In genomic region chr2:74686988-74687697, GRCm38 (mm10) we compare ENCODE assay signal across 16 mouse cellular contexts. TPM values are rescaled to one million over a fixed set of nuclear protein-coding genes. Genes with fewer than 3 reads are reported as not detected.
DNase-seq lines count a peak whose midpoint lies in the region; ATAC-seq and TF ChIP-seq lines count a peak whose summit lies in the region.
"Had no signal": no experiment of that assay in that cellular context is flagged by ENCODE, and none has a peak within 500 bp of the region (broad histone marks: within the 10 kb centered on the region; RNA-seq: fewer than 3 reads in every experiment).

No protein-coding gene starts in this region.

- peak overlapping the region; percentile 3 for H3K9ac ChIP-seq in intestine, embryonic 14.5 days (ENCODE audit: low read length)
- H3K9ac ChIP-seq in limb, embryonic 14.5 days (ENCODE audit: low read depth, low read length, severe bottlenecking) = peak overlapping the region; percentile 91
- H3K9ac ChIP-seq: liver, embryonic 14.5 days had no signal

- no peak for TF ChIP-seq POLR2A in kidney, adult 2 months (IDR thresholded peaks at IDR 0.05; ENCODE audit: low read depth, low read length)
- no peak for TF ChIP-seq POLR2A in limb, embryonic 14.5 days (IDR thresholded peaks at IDR 0.05; ENCODE audit: borderline replicate concordance, extremely low read depth, insufficient read depth, insufficient read length)

- no peaks in the 10 kb centered on the region for H3K36me3 ChIP-seq in kidney, adult 2 months (ENCODE audit: control insufficient read depth, insufficient read depth, low read length)
- no peaks in the 10 kb centered on the region for H3K36me3 ChIP-seq in intestine, embryonic 14.5 days (ENCODE audit: control insufficient read depth, insufficient read depth, low read length)
- H3K36me3 ChIP-seq in limb, embryonic 14.5 days (ENCODE audit: control insufficient read depth, insufficient read depth, low read length) = peaks cover 27% of the 10 kb centered on the region

- peak overlapping the region; percentile 46 for H3K4me3 ChIP-seq in kidney, adult 2 months (ENCODE audit: insufficient read depth, low read depth, low read length)
- peak overlapping the region; percentile 17 for H3K4me3 ChIP-seq in intestine, embryonic 14.5 days (ENCODE audit: low read depth, low read length)
- peak overlapping the region; percentile 74 for H3K4me3 ChIP-seq in limb, embryonic 14.5 days (replicated peaks; ENCODE audit: low read length)

- no peak for ATAC-seq in intestine, embryonic 14.5 days (replicated peaks; ENCODE audit: low FRiP score, low TSS enrichment, low read depth)
- no peak for ATAC-seq in limb, embryonic 14.5 days (ENCODE audit: low FRiP score, low read depth)
- ATAC-seq: forebrain, embryonic 16.5 days had no signal

- H3K4me2 ChIP-seq in intestine, embryonic 14.5 days (ENCODE audit: low read length) = peak overlapping the region; percentile 24
- peak overlapping the region; percentile 96 for H3K4me2 ChIP-seq in limb, embryonic 14.5 days (replicated peaks; ENCODE audit: low read depth, low read length, severe bottlenecking)

- peak overlapping the region; percentile 84 for H3K27ac ChIP-seq in kidney, adult 2 months (ENCODE audit: insufficient read depth, low read depth, low read length)
- H3K27ac ChIP-seq in intestine, embryonic 14.5 days (ENCODE audit: low read depth) = 0 out of 2 replicates have a peak overlapping the region, but pooled peaks have one; percentile 18
- H3K27ac ChIP-seq in limb, embryonic 14.5 days (replicated peaks; ENCODE audit: low read depth, low read length) = peak overlapping the region; percentile 88
- H3K27ac ChIP-seq: liver, embryonic 14.5 days had no signal

- no peak for DNase-seq in kidney, adult 2 months
- no peak for DNase-seq in kidney, adult 11 months
- peak; percentile 39 for DNase-seq in R1 (ENCODE audit: low read depth, low spot score)
- DNase-seq in intestine, embryonic 14.5 days (ENCODE audit: low spot score) = peak; percentile 72
- no peak for DNase-seq in limb, embryonic 14.5 days (ENCODE audit: low spot score)
- no peak for DNase-seq in c-Kit-positive CD71-positive TER-119-positive erythroid progenitor cells, embryonic 14.5 days (ENCODE audit: low spot score)
- DNase-seq in layer of hippocampus, postnatal 10 days (ENCODE audit: low spot score in 2 of 2) = no peak
- DNase-seq: adrenal gland, adult 8-10 months had no signal

- TF ChIP-seq CTCF in kidney, adult 2 months (conservative IDR thresholded peaks at IDR 0.05; ENCODE audit: insufficient read depth, insufficient read length, low read depth, low read length) = no peak

- no peaks in the 10 kb centered on the region for H3K9me3 ChIP-seq in intestine, embryonic 14.5 days (ENCODE audit: control insufficient read depth, low read length)
- no peaks in the 10 kb centered on the region for H3K9me3 ChIP-seq in limb, embryonic 14.5 days (ENCODE audit: control insufficient read depth, low read length)

- WGBS in kidney, adult 2 months = 6% methylated on average over 27 of the region's 27 CpGs
- 2% methylated on average over 27 of the region's 27 CpGs for WGBS in intestine, embryonic 14.5 days
- under 1% methylated on average over 27 of the region's 27 CpGs for WGBS in limb, embryonic 14.5 days

- no peaks in the 10 kb centered on the region for H3K4me1 ChIP-seq in kidney, adult 2 months (ENCODE audit: control insufficient read depth, insufficient read depth, low read length)
- no peaks in the 10 kb centered on the region; the same call in 1 of the 2 replicates for H3K4me1 ChIP-seq in intestine, embryonic 14.5 days (replicated peaks; ENCODE audit: control insufficient read depth, insufficient read depth, low read length)
- peaks cover 9% of the 10 kb centered on the region; the same call in 1 of the 2 replicates for H3K4me1 ChIP-seq in limb, embryonic 14.5 days (ENCODE audit: control insufficient read depth, insufficient read depth, low read length)

- H3K27me3 ChIP-seq in kidney, adult 2 months (replicated peaks; ENCODE audit: control insufficient read depth, insufficient read depth, low read length) = peaks cover 8% of the 10 kb centered on the region
- H3K27me3 ChIP-seq in intestine, embryonic 14.5 days (replicated peaks; ENCODE audit: control insufficient read depth, insufficient read depth, low read length) = peaks cover 100% of the 10 kb centered on the region
- H3K27me3 ChIP-seq in limb, embryonic 14.5 days (ENCODE audit: control insufficient read depth, insufficient read depth, low read length) = peaks cover 26% of the 10 kb centered on the region

RNA-seq across cellular contexts. Expression of gene Hoxd10, which starts 4.6 kb away (rescaled TPM):
- polyA plus RNA-seq in kidney, adult 2 months (2012; rRNA removed) = 7.6 and 7.9 TPM in 2 replicates
- 7.8 and 13.7 TPM in 2 replicates for polyA plus RNA-seq in intestine, embryonic 14.5 days (2014; fragmentation: Nextera tagmentation; extraction: Ambion mirVana)
- 37.9 and 39.4 TPM in 2 replicates for polyA plus RNA-seq in limb, embryonic 14.5 days (2012; rRNA removed)
- polyA plus RNA-seq in limb, embryonic 14.5 days (2014; fragmentation: Nextera tagmentation; extraction: Ambion mirVana) = 18.3 and 26.1 TPM in 2 replicates
- total RNA-seq in layer of hippocampus, postnatal 10 days (2021) = not detected
- total RNA-seq: adrenal gland, adult 8-10 months; heart, postnatal 10 days; left cerebral cortex, adult 18-20 months had no signal
- polyA plus RNA-seq: forebrain, embryonic 16.5 days; midbrain, embryonic 14.5 days had no signal

RNA-seq across cellular contexts. Expression of gene Hoxd11, which starts 7.8 kb away (rescaled TPM):
- 2.1 and 2.8 TPM in 2 replicates for polyA plus RNA-seq in kidney, adult 2 months (2012; rRNA removed)
- 3.6 and 4.2 TPM in 2 replicates for polyA plus RNA-seq in intestine, embryonic 14.5 days (2014; fragmentation: Nextera tagmentation; extraction: Ambion mirVana)
- polyA plus RNA-seq in limb, embryonic 14.5 days (2012; rRNA removed) = 40.0 and 60.8 TPM in 2 replicates
- 21.4 and 30.0 TPM in 2 replicates for polyA plus RNA-seq in limb, embryonic 14.5 days (2014; fragmentation: Nextera tagmentation; extraction: Ambion mirVana)
- total RNA-seq in layer of hippocampus, postnatal 10 days (2021) = not detected
- total RNA-seq: adrenal gland, adult 8-10 months; heart, postnatal 10 days; left cerebral cortex, adult 18-20 months had no signal
- polyA plus RNA-seq: embryonic facial prominence, embryonic 14.5 days; forebrain, embryonic 16.5 days; midbrain, embryonic 14.5 days; Patski had no signal

RNA-seq across cellular contexts. Expression of gene Hoxd9, which starts 10.4 kb away (rescaled TPM):
- 23.9 and 26.0 TPM in 2 replicates for polyA plus RNA-seq in kidney, adult 2 months (2012; rRNA removed)
- 3.9 and 6.8 TPM in 2 replicates for polyA plus RNA-seq in intestine, embryonic 14.5 days (2014; fragmentation: Nextera tagmentation; extraction: Ambion mirVana)
- polyA plus RNA-seq in limb, embryonic 14.5 days (2012; rRNA removed) = 19.6 and 25.7 TPM in 2 replicates
- 7.6 and 8.7 TPM in 2 replicates for polyA plus RNA-seq in limb, embryonic 14.5 days (2014; fragmentation: Nextera tagmentation; extraction: Ambion mirVana)
- total RNA-seq in layer of hippocampus, postnatal 10 days (2021) = not detected
- total RNA-seq: left cerebral cortex, adult 18-20 months had no signal
- polyA plus RNA-seq: forebrain, embryonic 16.5 days; midbrain, embryonic 14.5 days had no signal

RNA-seq across cellular contexts. Expression of gene Hoxd12, which starts 12.3 kb away (rescaled TPM):
- not detected in 2 replicates for polyA plus RNA-seq in kidney, adult 2 months (2012; rRNA removed)
- 0.24 and 0.34 TPM in 2 replicates for polyA plus RNA-seq in intestine, embryonic 14.5 days (2014; fragmentation: Nextera tagmentation; extraction: Ambion mirVana)
- 43.3 and 58.3 TPM in 2 replicates for polyA plus RNA-seq in limb, embryonic 14.5 days (2012; rRNA removed)
- polyA plus RNA-seq in limb, embryonic 14.5 days (2014; fragmentation: Nextera tagmentation; extraction: Ambion mirVana) = 38.4 and 53.0 TPM in 2 replicates
- not detected for total RNA-seq in layer of hippocampus, postnatal 10 days (2021)
- total RNA-seq: adrenal gland, adult 8-10 months; gastrocnemius, postnatal 4 days; heart, postnatal 10 days; left cerebral cortex, adult 18-20 months had no signal
- polyA plus RNA-seq: embryonic facial prominence, embryonic 14.5 days; forebrain, embryonic 16.5 days; midbrain, embryonic 14.5 days; Patski had no signal

RNA-seq across cellular contexts. Expression of gene Hoxd8, which starts 17.3 kb away (rescaled TPM):
- 45.8 and 46.2 TPM in 2 replicates for polyA plus RNA-seq in kidney, adult 2 months (2012; rRNA removed)
- polyA plus RNA-seq in intestine, embryonic 14.5 days (2014; fragmentation: Nextera tagmentation; extraction: Ambion mirVana) = 6.1 and 8.4 TPM in 2 replicates
- 12.7 and 13.1 TPM in 2 replicates for polyA plus RNA-seq in limb, embryonic 14.5 days (2012; rRNA removed)
- polyA plus RNA-seq in limb, embryonic 14.5 days (2014; fragmentation: Nextera tagmentation; extraction: Ambion mirVana) = 11.4 and 12.8 TPM in 2 replicates
- total RNA-seq in layer of hippocampus, postnatal 10 days (2021) = under 1 TPM in 1 of 2 experiments, not detected in 1; 0.23 TPM
- total RNA-seq: left cerebral cortex, adult 18-20 months had no signal
- polyA plus RNA-seq: forebrain, embryonic 16.5 days; midbrain, embryonic 14.5 days had no signal

Comparison
In these comparisons a context has a peak if more than half of its experiments do, and no peak if none do; other contexts are left out.
1. DNase-seq: peak in R1 (single experiment) and intestine, embryonic 14.5 days (single experiment); none in kidney, adult 2 months (single experiment), kidney, adult 11 months (single experiment), limb, embryonic 14.5 days (single experiment), c-Kit-positive CD71-positive TER-119-positive erythroid progenitor cells, embryonic 14.5 days (single experiment) and layer of hippocampus, postnatal 10 days (0 of 2).
2. H3K27ac ChIP-seq: peak in every context shown above with its lines; median percentile 88 in limb, embryonic 14.5 days; 84 in kidney, adult 2 months; 18 in intestine, embryonic 14.5 days.
3. H3K4me3 ChIP-seq: peak in every context shown above with its lines; median percentile 74 in limb, embryonic 14.5 days; 46 in kidney, adult 2 months; 17 in intestine, embryonic 14.5 days.